Mouse (Mus musculus) frontal cortex, postnatal 36 days (tissue): ENCODE data around the gene Cabcoco1.

Experiments
- DNase-seq, 2 experiments: peaks; one replicate each; pipeline ENCODE4 v3.0.0; 2022; ENCODE audit warnings: low spot score in 2 of 2

Gene Cabcoco1

DNA sequence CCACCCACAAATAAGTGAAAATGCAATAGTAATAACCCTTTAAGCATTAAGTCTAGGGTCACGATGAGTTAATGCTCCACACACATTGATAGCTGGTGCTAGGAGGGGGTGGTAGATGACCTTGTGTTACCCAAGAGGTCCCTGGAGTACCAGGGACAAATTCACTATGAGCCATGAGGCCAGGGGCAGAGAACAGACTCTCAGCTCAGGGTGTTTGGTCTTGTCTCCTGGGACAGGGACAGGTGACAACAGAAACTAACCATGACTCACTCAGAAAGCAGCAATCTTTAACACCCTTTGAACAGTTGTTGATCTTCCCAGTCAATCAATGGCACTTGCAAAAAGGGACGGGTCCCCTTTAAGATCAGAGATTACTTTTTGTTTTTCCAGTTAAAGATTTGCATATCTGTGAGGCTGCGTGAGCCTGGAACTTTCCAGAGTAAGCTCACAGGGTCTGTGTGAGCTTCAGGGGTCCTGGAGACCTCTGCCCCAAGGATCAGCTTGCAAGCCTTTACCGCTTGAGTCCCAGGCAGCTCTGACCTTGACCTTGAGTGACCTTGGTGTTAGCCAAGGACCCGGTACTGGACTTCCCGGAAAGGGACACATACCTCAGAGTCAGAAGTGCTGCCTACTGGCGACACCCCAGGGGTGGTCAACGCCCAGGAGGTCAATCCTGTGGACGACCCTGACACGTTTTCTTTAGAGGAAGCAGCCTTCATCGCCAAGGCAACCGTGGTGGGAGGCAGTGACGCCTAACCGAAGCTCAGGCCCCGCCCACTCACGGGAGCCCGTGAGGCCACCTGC lies at the start of gene Cabcoco1:
Gene Cabcoco1, minus strand, starts transcription at position 758 of the 804 bp plus-strand sequence.
- DNase-seq, result peak; percentile 71 to 83

DNA sequence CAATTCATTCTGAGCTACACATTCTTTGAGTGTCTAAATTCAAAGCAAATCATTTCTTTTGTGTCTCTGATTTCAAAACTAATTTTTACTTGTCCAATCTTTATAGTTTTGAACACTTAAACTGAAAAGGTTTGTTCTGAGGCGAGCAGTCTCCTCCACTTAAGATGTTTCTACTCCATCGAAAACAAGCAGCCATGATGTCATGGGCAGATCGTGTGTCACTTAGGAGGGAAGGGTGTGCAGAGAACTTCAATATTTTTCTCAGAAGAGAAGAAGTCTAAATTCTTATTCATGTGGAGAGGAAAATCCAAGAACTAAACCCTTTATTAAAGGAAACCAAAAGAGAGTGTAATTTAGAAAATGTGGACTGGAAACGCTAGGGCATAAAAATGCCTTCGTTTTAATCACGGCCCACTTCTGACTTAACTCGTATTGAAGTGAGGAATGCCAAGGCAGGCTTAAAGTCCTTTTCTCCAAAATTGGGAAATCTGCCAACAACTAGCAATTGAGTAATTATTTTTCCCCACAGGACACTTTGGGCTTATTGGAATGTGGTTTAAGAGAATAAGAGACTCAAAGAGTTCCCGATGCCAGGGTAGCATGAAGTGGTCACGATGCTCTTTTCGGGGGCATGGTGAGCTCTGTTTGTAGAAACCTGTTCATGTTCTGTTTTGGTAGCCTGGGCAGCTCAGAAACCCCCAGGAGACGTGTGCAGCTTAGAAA lies 48.0 kb upstream of the Cabcoco1 start:
- no peak for DNase-seq

DNA sequence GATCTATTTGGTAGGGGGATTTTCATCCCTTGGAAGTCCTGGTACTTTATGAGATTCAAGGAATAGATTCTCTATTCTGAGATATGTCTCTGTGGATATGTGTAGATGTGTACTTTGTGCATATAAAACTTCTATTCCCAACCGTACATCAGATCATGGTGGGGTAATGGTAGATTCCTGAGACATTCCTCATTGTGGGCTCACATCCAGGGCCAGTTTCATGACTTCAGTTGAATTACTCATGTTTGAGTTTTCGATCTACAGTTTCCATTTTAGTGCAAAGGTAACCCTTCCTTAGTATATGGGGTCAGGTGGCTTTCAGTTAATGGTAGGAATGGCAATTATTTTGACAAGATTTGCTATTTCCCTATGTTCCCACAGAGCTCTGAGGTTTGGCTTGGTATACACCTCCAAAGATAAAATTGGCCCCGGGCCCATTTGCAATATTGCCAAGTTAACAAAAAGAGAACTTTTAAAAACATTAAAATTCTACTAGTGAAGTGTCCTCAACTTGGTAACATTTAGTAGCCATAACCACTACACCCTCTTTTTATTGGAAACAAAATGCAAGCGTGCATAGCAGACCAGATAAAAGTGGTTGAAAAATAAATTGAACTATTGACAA lies 45.8 kb upstream of the Cabcoco1 start:
- no peak for DNase-seq

DNA sequence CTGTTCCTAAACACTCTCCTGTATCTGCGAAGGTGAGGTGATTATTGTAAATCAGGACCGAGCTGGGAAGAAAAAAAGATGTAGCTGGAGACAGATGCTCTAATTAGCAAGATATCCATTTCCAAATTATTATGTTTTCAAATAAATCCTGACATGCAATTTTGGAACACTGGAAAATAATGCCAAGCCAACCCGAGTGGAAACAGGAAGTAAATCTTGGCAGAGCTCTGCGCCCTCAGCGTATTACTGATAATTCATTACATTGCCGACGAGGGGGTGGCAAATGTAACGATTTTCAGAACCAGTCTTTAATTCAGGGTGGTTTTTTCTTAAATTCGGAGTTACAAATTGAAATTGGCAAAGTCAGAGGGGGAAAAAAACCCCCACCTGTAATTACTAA lies 35.6 kb upstream of the Cabcoco1 start:
- DNase-seq, result no peak

DNA sequence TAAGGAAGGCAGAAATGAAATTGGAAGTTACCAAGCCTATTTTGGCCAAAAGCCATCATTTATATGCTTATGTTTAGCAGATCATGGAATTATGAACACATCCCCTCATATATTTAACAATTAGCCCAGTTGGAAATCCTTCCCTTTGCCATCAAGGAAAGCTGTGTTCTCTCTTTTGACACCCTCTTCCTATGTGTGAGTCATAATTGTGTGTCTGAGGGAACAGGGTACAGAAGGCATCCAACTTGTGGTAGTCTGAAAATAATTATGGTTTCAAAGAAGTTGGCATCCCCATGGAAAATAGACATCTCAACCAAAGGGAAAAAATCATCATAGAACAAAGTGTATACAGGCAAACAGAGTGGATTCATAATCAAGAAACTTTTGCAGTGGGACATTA lies 26.5 kb upstream of the Cabcoco1 start:
- no peak for DNase-seq

DNA sequence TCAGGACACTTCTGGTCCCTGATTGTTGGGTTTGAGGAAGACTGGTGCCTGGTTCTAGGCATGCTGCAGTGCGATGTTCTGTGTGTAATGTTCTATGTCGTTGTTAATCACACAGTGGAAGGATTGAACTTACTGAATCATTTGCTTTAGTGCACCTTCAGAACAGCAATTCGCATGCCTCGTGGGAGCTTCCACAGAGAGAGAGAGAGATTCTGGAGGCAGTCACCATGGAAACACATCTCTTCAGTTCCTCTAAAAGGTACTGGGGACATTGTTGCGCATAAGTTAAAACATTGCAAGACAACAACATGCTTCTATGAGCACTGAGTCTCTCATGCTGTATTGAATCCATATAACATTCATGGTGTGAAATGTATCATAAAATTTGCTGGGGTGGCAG lies 20.6 kb upstream of the Cabcoco1 start:
- peak; percentile 25 to 41 for DNase-seq

DNA sequence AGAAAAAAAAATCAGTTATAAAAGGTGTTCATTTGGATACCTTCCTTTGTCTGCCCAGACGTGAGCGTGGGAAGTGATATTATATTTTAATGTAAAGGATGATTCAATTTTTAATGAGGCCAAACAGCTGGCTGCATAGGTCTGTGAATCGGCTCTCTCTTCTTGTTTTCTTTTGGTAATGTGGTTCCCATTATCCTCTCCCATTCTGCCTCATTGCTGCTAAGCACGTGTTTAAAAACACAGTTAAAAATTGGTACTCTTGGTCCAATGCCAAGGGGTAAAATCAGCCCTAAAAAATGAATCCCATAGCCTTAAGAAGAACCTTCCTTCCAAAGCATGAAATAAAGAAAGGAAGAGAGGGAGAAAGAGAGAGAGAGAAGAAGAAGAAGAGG lies 17.1 kb upstream of the Cabcoco1 start:
- DNase-seq, result no peak

DNA sequence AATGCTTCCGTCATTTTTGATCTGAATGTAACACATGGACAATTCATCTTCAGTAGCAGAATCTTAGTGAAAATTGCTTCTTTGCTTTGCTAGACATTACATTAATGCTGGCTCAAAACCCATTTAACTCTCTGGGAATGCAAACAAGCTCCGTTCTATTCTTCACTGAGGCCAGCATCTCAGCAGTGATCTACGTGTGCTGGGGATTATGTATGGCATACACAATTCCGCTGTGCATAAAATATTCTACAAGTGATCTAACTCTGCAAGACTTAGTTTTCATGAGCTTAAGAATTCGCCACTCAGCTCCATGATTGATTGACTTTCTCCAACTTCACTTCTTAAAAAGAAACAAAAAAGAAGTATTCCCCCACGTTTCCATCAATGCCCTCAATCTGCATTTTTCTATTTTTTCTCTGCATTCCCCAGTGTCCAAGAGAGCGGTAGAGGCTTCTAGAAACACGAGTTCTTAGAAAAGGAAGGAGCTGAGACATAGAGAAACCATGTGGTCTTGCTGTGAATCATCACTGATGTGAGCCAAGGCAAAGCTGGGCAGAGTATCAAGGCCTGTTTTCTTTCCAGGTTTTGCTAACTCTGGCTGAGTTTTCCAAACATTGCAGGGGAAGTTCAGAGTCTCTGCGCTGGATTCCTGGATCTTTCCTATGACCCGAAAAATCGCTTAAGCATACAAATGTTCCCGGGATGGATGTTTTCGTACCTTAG lies 16.6 kb upstream of the Cabcoco1 start:
- peak; percentile 68 to 87 for DNase-seq

DNA sequence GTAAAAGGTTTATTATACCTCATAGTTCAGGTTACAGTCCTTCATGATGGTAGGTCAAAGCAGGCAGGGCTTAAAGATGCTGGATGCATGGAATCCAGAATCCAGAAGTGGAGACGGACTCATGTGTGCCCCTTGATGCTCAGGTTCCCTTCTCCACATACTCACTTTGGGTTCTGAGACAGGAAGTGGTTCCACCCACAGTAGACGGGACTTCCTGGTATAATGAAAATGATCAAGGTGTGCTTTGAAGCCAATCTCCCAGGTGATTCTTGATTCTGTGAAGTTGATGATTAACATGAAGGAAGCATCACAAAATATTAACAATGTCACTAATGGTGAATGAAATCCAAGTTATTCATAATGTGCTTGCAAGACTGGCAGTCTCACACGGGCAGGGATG lies 12.0 kb upstream of the Cabcoco1 start:
- no peak for DNase-seq

DNA sequence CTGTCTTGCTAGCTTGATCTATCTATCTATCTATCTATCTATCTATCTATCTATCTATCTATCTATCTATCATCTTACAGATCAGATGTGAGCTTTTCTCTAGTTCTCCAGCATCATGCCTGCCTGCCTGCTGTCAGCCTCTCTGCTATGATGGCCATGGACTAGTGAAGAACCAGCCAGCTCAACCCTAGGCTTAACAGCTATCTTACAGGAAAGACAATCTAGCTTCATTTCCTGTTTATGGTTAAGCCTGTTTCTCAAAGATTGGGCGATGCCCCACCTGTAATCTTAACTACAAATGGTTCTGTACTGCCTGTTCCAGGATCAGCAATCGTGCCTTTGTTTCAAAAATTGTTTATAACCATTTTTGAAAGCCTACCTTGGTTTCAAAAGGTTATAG lies 10.9 kb upstream of the Cabcoco1 start:
- DNase-seq, result no peak

DNA sequence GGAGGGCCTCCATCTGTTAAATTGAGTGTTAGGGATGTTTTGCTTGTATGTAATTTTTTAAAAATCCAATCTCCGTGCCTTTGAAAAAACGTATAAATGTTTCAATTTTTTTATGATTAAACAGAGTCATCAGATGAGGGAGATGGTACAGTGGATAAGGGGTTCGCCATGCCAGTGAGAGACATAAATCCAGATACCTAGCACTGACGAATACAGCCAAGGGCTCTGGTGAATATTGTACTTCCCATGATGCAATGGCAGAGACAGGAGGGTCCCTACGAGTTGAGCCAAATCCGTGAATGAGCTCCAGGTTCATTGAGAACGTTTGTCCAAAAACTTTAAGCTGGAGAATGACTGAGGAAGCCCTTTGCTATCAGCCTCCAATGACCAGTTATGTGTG lies 9.6 kb upstream of the Cabcoco1 start:
- no peak for DNase-seq

DNA sequence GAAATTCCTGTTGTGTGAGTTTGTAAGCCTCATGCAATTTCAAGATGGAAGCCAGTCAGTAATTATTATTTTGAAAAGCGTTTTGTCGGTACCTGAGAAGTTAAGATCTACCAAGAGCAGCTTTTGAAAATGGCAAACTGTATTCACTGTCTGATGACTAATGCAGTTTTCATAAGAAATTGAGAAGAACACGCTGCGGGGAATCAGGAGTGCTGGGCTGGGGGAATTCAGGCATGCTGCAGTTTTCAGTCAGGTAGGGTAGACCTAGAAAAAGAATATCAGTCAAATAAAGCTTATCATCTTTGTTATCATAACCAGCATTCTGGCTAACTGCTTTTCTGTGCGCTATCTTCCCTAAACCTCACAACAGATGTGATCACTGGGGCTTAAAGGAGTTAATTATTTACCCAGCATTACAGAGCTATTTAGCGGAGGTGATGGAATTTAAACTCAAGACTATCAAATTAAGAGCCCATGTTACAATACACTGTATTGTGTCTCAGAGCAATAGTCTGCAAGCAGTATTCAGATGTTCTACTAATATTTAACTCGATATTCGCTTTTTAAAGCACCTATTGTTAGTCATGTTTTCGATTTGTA lies 9.1 kb upstream of the Cabcoco1 start:
- DNase-seq, result no peak

DNA sequence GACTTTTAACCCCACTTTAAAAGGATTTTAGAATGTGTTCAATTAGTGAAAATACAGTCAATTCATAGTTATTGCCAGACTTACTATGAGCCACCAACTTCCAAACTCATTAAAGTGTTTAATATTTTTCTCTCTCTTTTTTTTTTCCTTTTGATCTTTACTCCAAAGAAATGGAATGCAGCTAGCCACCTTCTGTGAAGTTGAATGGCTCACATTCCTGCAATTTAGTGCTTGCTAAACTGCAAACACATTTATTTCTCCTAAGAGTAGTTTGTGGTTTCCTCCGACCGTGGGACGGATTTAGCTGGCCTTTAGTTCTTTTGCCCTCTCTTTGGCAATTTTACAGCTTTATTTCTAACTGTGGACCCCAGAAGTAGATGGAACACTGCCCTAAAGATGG lies 1.4 kb upstream of the Cabcoco1 start:
- DNase-seq, result no peak

DNA sequence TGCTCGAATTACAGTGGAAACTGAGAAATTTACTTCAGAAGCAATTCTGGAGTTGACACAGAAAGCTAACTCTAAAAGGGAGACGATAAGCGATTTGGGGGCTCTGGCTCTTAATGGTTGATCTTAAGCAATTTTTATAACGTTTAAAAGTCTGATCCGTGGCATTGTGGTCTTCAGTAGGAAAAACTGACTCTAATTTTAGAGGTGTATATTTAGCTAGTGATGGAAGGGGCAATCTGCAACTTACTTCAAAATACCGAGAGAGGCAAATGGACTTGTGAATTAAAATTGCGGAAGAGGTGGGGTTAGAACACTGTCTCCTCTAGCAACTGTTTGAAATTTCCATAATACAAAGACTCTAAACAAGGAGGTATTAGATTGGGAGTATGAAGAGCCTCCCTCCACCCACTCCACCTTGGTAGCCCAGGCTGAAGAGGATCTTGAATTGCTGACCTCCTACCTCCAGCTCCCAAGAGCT lies 286 bp upstream of the Cabcoco1 start:
- DNase-seq, result no peak

DNA sequence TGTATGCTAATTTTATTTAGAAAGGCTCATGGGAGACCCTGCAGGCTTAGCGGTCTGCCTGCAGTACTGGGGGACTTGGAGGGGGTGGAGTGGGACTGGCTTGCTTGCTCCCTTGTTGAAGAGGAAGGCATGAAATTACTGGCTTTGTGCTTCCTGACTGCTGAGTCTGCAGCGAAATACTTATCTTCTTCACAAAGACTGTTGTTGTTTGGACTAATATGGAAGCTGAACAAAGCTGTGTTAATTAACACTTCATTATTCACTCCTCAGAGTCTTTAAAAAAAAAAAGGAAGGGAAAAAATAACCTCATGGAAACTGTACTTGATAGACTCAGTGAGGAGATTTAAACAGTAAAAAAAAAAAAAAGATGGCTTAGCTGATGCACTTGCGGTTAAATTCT lies 1.1 kb downstream of the Cabcoco1 start:
- no peak for DNase-seq

DNA sequence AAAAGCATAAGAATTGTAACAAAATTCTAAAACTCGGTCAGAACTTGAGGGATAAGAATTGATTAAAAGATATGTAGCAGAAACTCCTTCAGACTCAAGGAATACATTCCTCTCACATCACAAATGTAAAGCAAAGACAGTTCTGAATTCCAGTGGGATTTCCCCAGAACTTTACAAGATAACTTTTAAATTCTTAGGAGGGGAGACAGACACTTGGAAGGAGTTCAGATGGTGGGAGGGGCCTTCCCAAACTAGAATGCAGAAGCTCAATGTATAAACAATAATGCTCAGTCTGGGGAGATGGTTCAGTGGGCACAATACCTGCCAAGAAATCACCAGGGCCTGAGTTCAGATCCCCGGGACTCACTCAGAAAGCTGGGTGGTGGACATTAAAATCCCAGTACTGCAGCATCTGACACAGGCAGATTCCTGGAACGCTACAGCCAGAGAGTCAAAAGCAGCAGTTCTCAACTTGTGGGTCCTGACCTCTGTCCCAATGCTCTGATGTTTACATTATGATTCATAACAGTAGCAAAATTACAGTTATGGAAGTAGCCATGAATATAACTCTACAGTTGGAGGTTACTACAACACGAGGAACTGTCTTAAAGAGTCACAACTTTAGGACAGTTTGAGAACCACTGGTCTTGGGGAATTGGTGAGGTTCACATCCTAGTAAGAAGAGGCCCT lies 4.3 kb downstream of the Cabcoco1 start:
- no peak for DNase-seq

DNA sequence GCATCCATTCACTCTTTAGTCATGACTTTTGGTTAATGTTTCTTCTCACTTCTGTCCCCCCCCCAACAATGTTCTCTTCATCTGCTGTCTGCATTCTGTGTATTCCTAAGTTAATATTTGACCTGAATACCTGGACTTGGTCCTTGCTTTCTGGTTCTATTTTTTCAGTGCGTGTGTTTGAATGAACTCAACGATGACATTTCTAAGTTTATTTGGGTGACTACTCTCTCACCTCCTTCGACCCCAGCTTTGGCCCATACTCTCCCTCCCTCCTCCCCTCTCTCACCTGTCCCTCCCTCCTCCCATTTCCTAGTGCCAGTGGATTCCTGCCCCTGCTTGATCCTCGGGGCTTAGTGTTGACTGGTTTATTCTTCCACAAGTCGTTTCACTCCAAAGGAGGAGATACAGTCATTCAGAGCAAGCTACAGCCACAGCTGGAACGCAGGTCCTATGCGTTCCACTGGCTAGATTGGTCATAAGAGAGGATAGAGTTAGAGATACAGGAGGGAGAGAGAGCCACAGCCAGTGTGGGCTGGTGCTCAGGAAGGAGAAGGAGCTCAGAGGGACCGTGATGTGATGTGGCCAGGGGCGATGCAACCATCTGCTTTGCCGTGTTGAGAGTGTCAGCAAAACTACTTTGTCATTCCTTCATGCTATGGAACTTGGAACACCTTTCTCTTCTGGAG lies 12.2 kb downstream of the Cabcoco1 start:
- DNase-seq, result no peak

DNA sequence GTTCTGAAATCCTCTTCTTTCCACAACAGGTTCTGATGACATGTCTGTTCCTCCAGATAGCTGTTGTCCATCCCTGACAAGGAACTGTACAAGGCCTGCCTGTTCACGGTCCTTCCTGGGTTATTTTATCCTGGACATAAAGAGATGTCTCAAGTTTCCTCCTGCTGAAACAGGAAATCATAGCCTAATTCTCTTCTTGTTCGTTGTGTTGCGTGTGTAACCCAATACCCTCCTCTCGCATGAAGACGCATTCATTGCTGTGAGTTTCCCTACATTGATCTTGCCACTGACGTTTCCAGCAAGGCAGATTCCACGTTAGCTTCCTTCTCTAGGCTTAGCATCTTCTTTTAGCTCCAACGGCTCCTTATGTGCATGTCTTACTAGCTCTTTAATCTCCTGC lies 12.7 kb downstream of the Cabcoco1 start:
- DNase-seq, result no peak

DNA sequence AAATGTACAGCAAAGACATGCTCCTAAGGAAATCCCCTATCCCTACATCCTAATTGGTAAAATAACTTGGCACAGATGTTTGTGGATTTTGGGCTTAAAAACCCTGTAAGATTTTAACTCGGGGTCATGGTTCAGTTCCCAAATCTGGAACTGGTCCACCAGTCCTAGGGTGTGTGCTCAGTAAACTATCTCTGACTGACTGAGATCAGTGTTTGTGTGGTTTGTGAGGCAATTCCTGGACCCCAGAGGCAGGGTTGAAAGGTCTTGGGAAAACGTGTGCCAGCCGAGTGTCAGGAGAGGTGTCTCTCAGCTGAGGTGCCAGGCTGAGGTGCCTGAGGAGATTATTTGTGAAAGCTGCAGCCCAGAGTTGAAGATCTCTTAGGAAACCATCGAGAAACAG lies 19.6 kb downstream of the Cabcoco1 start:
- DNase-seq, result no peak

DNA sequence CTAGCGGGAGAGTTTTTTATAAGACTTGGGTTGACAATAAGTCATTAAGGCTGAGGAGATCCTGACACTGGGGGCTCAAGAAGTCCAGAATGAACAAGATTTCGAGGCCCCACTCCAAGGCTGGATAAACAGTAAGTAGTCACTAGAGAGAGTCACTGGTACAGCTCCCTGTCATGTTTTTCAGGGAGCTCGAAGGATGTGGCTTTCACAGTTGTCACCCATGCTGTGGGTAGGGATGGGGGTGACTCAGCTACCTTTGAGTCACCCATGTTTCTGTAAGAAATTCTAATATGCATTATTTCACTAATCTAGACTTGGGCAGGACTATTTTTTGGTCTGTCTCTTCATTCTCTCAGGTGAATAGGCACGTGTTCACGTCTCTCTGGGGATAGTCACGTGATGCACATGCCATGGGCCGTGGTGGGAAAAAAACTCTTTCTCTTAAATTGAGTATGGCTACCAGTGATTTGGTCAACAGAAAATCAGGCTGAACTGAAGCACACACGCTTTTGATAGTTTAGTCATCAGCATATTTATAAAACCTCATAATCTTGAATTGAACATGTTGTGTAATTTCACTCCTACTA lies 29.2 kb downstream of the Cabcoco1 start:
- DNase-seq, result peak; percentile 23 to 38
